8 mouse cellular contexts compared by ENCODE assay signal in the genomic region with DNA sequence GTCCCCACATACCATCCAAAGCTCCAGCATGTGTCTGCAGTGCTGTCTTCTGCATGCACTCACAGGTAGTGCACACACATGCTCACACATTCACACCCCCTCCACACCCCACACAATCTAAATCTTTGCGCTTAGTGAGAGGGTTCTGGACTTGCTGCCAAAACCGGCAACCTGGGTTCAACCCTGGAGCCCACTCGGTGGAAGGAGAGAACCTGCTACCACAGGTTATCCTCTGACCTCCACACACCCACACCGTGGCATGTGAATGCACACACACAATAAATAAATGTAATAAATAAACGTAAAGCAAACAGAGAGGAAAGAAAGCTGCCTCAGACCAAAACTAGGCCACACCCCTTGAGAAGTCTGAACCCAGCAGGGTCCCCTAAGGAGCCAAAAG. TPM values are rescaled to one million over a fixed set of nuclear protein-coding genes. Genes with fewer than 3 reads are reported as not detected.
DNase-seq lines count a peak whose midpoint lies in the region; ATAC-seq and TF ChIP-seq lines count a peak whose summit lies in the region.

No protein-coding gene starts in this region.

- intact Hi-C loops in heart, adult 2 months (cut with DNase I) = no loop called here

- in situ Hi-C loops in CH12.LX (cut with MboI; ENCODE audit: low pct_ligation_motif_present, low pct_unique_long_range_greater_than_20kb, low sequenced_read_pairs) = no loop called here

- no peak overlapping the region for H3K9ac ChIP-seq in heart, adult 2 months (ENCODE audit: low read depth, low read length)
- peak overlapping the region; percentile 51 for H3K9ac ChIP-seq in CH12.LX (ENCODE audit: insufficient read depth, low read depth)
- H3K9ac ChIP-seq in forebrain, embryonic 12.5 days = peak overlapping the region; percentile 54
- peak overlapping the region; percentile 90 for H3K9ac ChIP-seq in liver, embryonic 13.5 days

- H3K9me3 ChIP-seq in CH12.LX (replicated peaks; ENCODE audit: low read length) = no peaks in the 10 kb centered on the region
- H3K9me3 ChIP-seq in forebrain, embryonic 12.5 days = no peaks in the 10 kb centered on the region
- no peaks in the 10 kb centered on the region for H3K9me3 ChIP-seq in liver, embryonic 13.5 days (replicated peaks)

- peaks cover 3% of the 10 kb centered on the region for H3K79me2 ChIP-seq in heart, adult 2 months (replicated peaks; ENCODE audit: control insufficient read depth, insufficient read depth, low read length)
- peaks cover 27% of the 10 kb centered on the region for H3K79me2 ChIP-seq in CH12.LX (replicated peaks; ENCODE audit: control insufficient read depth, extremely low read depth, insufficient read depth, poor library complexity, severe bottlenecking)

- 59% methylated on average over 5 of the region's 5 CpGs for WGBS in heart, adult 2 months
- WGBS in forebrain, embryonic 12.5 days = 83% methylated on average over 5 of the region's 5 CpGs
- 68% methylated on average over 5 of the region's 5 CpGs for WGBS in liver, embryonic 13.5 days (ENCODE audit: insufficient replicate concordance)

- peak overlapping the region; percentile 94 for H3K27ac ChIP-seq in heart, adult 2 months
- no peak overlapping the region for H3K27ac ChIP-seq in CH12.LX (ENCODE audit: insufficient read depth, low read depth)
- 0 out of 2 replicates have a peak overlapping the region, but pooled peaks have one; percentile 97 for H3K27ac ChIP-seq in forebrain, embryonic 12.5 days
- H3K27ac ChIP-seq in liver, embryonic 13.5 days = peak overlapping the region; percentile 92

- no peak for TF ChIP-seq POLR2A in heart, adult 2 months (IDR thresholded peaks at IDR 0.05; ENCODE audit: insufficient read depth, low read depth, low read length)
- TF ChIP-seq POLR2A in CH12.LX (IDR thresholded peaks at IDR 0.05; ENCODE audit: low read depth, low read length) = no peak

- TF ChIP-seq CTCF in heart, adult 2 months (IDR thresholded peaks at IDR 0.05) = no peak
- TF ChIP-seq CTCF in CH12.LX (conservative IDR thresholded peaks at IDR 0.05 in 1 of 2, IDR thresholded peaks at IDR 0.05 in 1 of 2; ENCODE audit: low read depth in 2 of 2, low read length in 2 of 2) = no peak

- TF ChIP-seq EP300 in heart, adult 2 months (IDR thresholded peaks at IDR 0.05; ENCODE audit: insufficient read depth, low read depth, low read length) = no peak
- no peak for TF ChIP-seq EP300 in CH12.LX (IDR thresholded peaks at IDR 0.05; ENCODE audit: low read length)

- H3K36me3 ChIP-seq in heart, adult 2 months (ENCODE audit: control insufficient read depth, insufficient read depth, low read length) = no peaks in the 10 kb centered on the region
- peaks cover 45 to 65% of the 10 kb centered on the region in 2 experiments for H3K36me3 ChIP-seq in CH12.LX (replicated peaks in 1 of 2; ENCODE audit: control insufficient read depth in 1 of 2, insufficient read depth in 1 of 2, low read length in 1 of 2)
- peaks cover 50% of the 10 kb centered on the region for H3K36me3 ChIP-seq in forebrain, embryonic 12.5 days (replicated peaks)
- peaks cover 59% of the 10 kb centered on the region for H3K36me3 ChIP-seq in liver, embryonic 13.5 days

- TF ChIP-seq RAD21 in CH12.LX (IDR thresholded peaks at IDR 0.05; ENCODE audit: low read depth, low read length) = no peak

- DNase-seq in heart, adult 2 months = no peak
- DNase-seq in heart, adult 18-20 months = no peak
- no peak for DNase-seq in CH12.LX (ENCODE audit: extremely low read depth)
- no peak for DNase-seq in liver, embryonic 13.5 days
- DNase-seq in embryo, embryonic 10 days (ENCODE audit: low spot score) = no peak
- no peak for DNase-seq in gastrocnemius, adult 18-20 months (ENCODE audit: low spot score)
- DNase-seq in thymus, postnatal 25 days = no peak

- H3K4me1 ChIP-seq in heart, adult 2 months (ENCODE audit: control insufficient read depth, insufficient read depth, low read length) = peaks cover 6% of the 10 kb centered on the region
- H3K4me1 ChIP-seq in CH12.LX (ENCODE audit: control insufficient read depth in 1 of 2, insufficient read depth in 2 of 2) = peaks cover 19 to 48% of the 10 kb centered on the region in 2 experiments
- peaks cover 22% of the 10 kb centered on the region for H3K4me1 ChIP-seq in forebrain, embryonic 12.5 days
- peaks cover 46% of the 10 kb centered on the region for H3K4me1 ChIP-seq in liver, embryonic 13.5 days (replicated peaks)

- peak overlapping the region; percentile 79 for H3K4me2 ChIP-seq in CH12.LX (ENCODE audit: insufficient read depth, low read depth, poor library complexity, severe bottlenecking)
- H3K4me2 ChIP-seq in forebrain, embryonic 12.5 days = peak overlapping the region; percentile 89
- peak overlapping the region; percentile 97 for H3K4me2 ChIP-seq in liver, embryonic 13.5 days

- dilution Hi-C loops in CH12.LX (cut with MboI; ENCODE audit: extremely low pct_ligation_motif_present, extremely low pct_unique_long_range_greater_than_20kb, low sequenced_read_pairs) = no loop called here

- H3K27me3 ChIP-seq in heart, adult 2 months (ENCODE audit: control insufficient read depth, insufficient read depth, low read length) = no peaks in the 10 kb centered on the region
- no peaks in the 10 kb centered on the region for H3K27me3 ChIP-seq in CH12.LX (replicated peaks)
- no peaks in the 10 kb centered on the region for H3K27me3 ChIP-seq in forebrain, embryonic 12.5 days
- H3K27me3 ChIP-seq in liver, embryonic 13.5 days = no peaks in the 10 kb centered on the region

- peak overlapping the region; percentile 100 for H3K4me3 ChIP-seq in heart, adult 2 months
- peak overlapping the region; percentile 75 to 84 (median 81) for H3K4me3 ChIP-seq in CH12.LX (replicated peaks in 1 of 3; ENCODE audit: low read depth in 2 of 3, low read length in 2 of 3, poor library complexity in 1 of 3)
- H3K4me3 ChIP-seq in forebrain, embryonic 12.5 days (replicated peaks) = peak overlapping the region; percentile 80
- peak overlapping the region; percentile 89 for H3K4me3 ChIP-seq in liver, embryonic 13.5 days (replicated peaks)

- ATAC-seq in forebrain, embryonic 12.5 days (ENCODE audit: low FRiP score) = no peak
- no peak for ATAC-seq in liver, embryonic 13.5 days (ENCODE audit: low read depth)

TF ChIP-seq in CH12.LX, 34 proteins besides CTCF, POLR2A, EP300 and RAD21 (continues in another document):
- no peak for TF ChIP-seq TCF12 (IDR thresholded peaks at IDR 0.05; ENCODE audit: low read depth, low read length)
- no peak for TF ChIP-seq ZMIZ1 (IDR thresholded peaks at IDR 0.05; ENCODE audit: low read depth, low read length)
- TF ChIP-seq NELFE (IDR thresholded peaks at IDR 0.05; ENCODE audit: low read depth, low read length) = no peak
- TF ChIP-seq IRF4 (IDR thresholded peaks at IDR 0.05; ENCODE audit: low read depth, low read length) = no peak
- no peak for TF ChIP-seq GABPA (IDR thresholded peaks at IDR 0.05; ENCODE audit: insufficient replicate concordance, low read depth, low read length)

RNA-seq across cellular contexts. Expression of gene Akt1s1, which starts 1.0 kb away (rescaled TPM):
- 10 to 100 TPM; 62.6 to 72.8 TPM for total RNA-seq in heart, adult 2 months (2021)
- 53.8 and 63.0 TPM in 2 replicates for polyA plus RNA-seq in heart, adult 2 months (2012; rRNA removed)
- 10 to 100 TPM; 65.1 to 67.1 TPM for total RNA-seq in heart, adult 18-20 months (2021)
- total RNA-seq in CH12.LX (2012; rRNA removed) (21.7 and 24.2 TPM in 2 replicates), CH12.LX (2014; rRNA removed) (8.5 and 9.5 TPM in 2 replicates)
- 23.3 and 23.4 TPM in 2 replicates for polyA plus RNA-seq in CH12.LX (2012; ENCODE audit: insufficient read length, low read depth)
- 95.2 and 96.0 TPM in 2 replicates for polyA plus RNA-seq in forebrain, embryonic 12.5 days (2016; fragmentation: Nextera tagmentation; extraction: Ambion mirVana)
- polyA plus RNA-seq in liver, embryonic 13.5 days (2015; fragmentation: Nextera tagmentation; extraction: Ambion mirVana) = 32.0 and 32.1 TPM in 2 replicates
- total RNA-seq in gastrocnemius, adult 18-20 months (2021) = 100 to 1,000 TPM; 130 to 144 TPM

RNA-seq across cellular contexts. Expression of gene Tbc1d17, which starts 1.1 kb away (rescaled TPM):
- total RNA-seq in heart, adult 2 months (2021) = 10 to 100 TPM; 29.6 to 46.6 TPM
- 56.0 and 61.9 TPM in 2 replicates for polyA plus RNA-seq in heart, adult 2 months (2012; rRNA removed)
- total RNA-seq in heart, adult 18-20 months (2021) = 10 to 100 TPM; 36.7 to 57.6 TPM
- total RNA-seq in CH12.LX (2012; rRNA removed) (32.4 and 40.5 TPM in 2 replicates), CH12.LX (2014; rRNA removed) (31.9 and 35.5 TPM in 2 replicates)
- polyA plus RNA-seq in CH12.LX (2012; ENCODE audit: insufficient read length, low read depth) = 38.5 and 41.9 TPM in 2 replicates
- polyA plus RNA-seq in forebrain, embryonic 12.5 days (2016; fragmentation: Nextera tagmentation; extraction: Ambion mirVana) = 80.7 and 83.8 TPM in 2 replicates
- polyA plus RNA-seq in liver, embryonic 13.5 days (2015; fragmentation: Nextera tagmentation; extraction: Ambion mirVana) = 29.0 and 30.0 TPM in 2 replicates
- total RNA-seq in gastrocnemius, adult 18-20 months (2021) = 10 to 100 TPM; 46.8 to 61.0 TPM

RNA-seq across cellular contexts. Expression of gene Pnkp, which starts 9.2 kb away (rescaled TPM):
- 10 to 100 TPM; 15.3 to 19.6 TPM for total RNA-seq in heart, adult 2 months (2021)
- 20.2 and 30.1 TPM in 2 replicates for polyA plus RNA-seq in heart, adult 2 months (2012; rRNA removed)
- 10 to 100 TPM; 16.5 to 19.4 TPM for total RNA-seq in heart, adult 18-20 months (2021)
- total RNA-seq in CH12.LX (2012; rRNA removed) = 35.9 and 41.6 TPM in 2 replicates
- total RNA-seq in CH12.LX (2014; rRNA removed) = 14.8 and 15.3 TPM in 2 replicates
- polyA plus RNA-seq in CH12.LX (2012; ENCODE audit: insufficient read length, low read depth) = 20.7 and 22.2 TPM in 2 replicates
- 37.8 and 39.1 TPM in 2 replicates for polyA plus RNA-seq in forebrain, embryonic 12.5 days (2016; fragmentation: Nextera tagmentation; extraction: Ambion mirVana)
- 22.8 and 24.2 TPM in 2 replicates for polyA plus RNA-seq in liver, embryonic 13.5 days (2015; fragmentation: Nextera tagmentation; extraction: Ambion mirVana)
- total RNA-seq in gastrocnemius, adult 18-20 months (2021) = 10 to 100 TPM; 19.2 to 20.2 TPM

RNA-seq across cellular contexts. Expression of gene Ptov1, which starts 21.8 kb away (rescaled TPM):
- total RNA-seq in heart, adult 2 months (2021) = 100 to 1,000 TPM; 155 to 172 TPM
- polyA plus RNA-seq in heart, adult 2 months (2012; rRNA removed) = 293 and 317 TPM in 2 replicates
- total RNA-seq in heart, adult 18-20 months (2021) = 100 to 1,000 TPM; 173 to 184 TPM
- total RNA-seq in CH12.LX (2012; rRNA removed) (11.5 and 16.8 TPM in 2 replicates), CH12.LX (2014; rRNA removed) (5.7 and 7.8 TPM in 2 replicates)
- polyA plus RNA-seq in CH12.LX (2012; ENCODE audit: insufficient read length, low read depth) = 15.5 and 21.0 TPM in 2 replicates
- polyA plus RNA-seq in forebrain, embryonic 12.5 days (2016; fragmentation: Nextera tagmentation; extraction: Ambion mirVana) = 595 and 609 TPM in 2 replicates
- polyA plus RNA-seq in liver, embryonic 13.5 days (2015; fragmentation: Nextera tagmentation; extraction: Ambion mirVana) = 50.4 and 57.0 TPM in 2 replicates
- 100 to 1,000 TPM; 143 to 148 TPM for total RNA-seq in gastrocnemius, adult 18-20 months (2021)

RNA-seq across cellular contexts. Expression of gene Atf5, which starts 31.3 kb away (rescaled TPM):
- total RNA-seq in heart, adult 2 months (2021) = 10 to 100 TPM; 60.2 to 63.4 TPM
- 42.3 and 73.6 TPM in 2 replicates for polyA plus RNA-seq in heart, adult 2 months (2012; rRNA removed)
- 10 to 100 TPM; 60.2 to 62.7 TPM for total RNA-seq in heart, adult 18-20 months (2021)
- 34.0 and 71.1 TPM in 2 replicates for total RNA-seq in CH12.LX (2012; rRNA removed)
- total RNA-seq in CH12.LX (2014; rRNA removed) = 12.0 and 13.4 TPM in 2 replicates
- polyA plus RNA-seq in CH12.LX (2012; ENCODE audit: insufficient read length, low read depth) = 82.3 and 84.5 TPM in 2 replicates
- polyA plus RNA-seq in forebrain, embryonic 12.5 days (2016; fragmentation: Nextera tagmentation; extraction: Ambion mirVana) = 6.9 and 7.1 TPM in 2 replicates
- 5.3 and 5.4 TPM in 2 replicates for polyA plus RNA-seq in liver, embryonic 13.5 days (2015; fragmentation: Nextera tagmentation; extraction: Ambion mirVana)
- total RNA-seq in gastrocnemius, adult 18-20 months (2021) = 10 to 100 TPM; 62.4 to 99.0 TPM
